Mouse (Mus musculus) lung, embryonic 14.5 days (tissue): ENCODE measurements at regions not wholly inside any gene's neighbourhood (a gene's known extent, or its start where the extent isn't known, plus 50 kb on each side); places are given as distances from the start of the nearest gene placed in this dataset.

Experiments
- ATAC-seq: fragments of 200-750 bp; cut with Nextera tagmentation; 2 replicates; pipeline ENCODE4 v1.8.0; 2017; ENCODE audit warnings: mild to moderate bottlenecking, moderate TSS enrichment, moderate library complexity; ENCODE audit not compliant: insufficient read depth
- DNase-seq: peaks from one replicate; pipeline ENCODE4 v3.0.0-alpha.2; 2015
- H3K27ac ChIP-seq: fragments of 300-500 bp; sonication (generic); 2 replicates; pipeline ENCODE4 v1.5.1; 2014; ENCODE audit warnings: low read depth, mild to moderate bottlenecking, moderate library complexity
- H3K27me3 ChIP-seq: fragments of 300-500 bp; sonication (generic); 2 replicates; pipeline ENCODE4 v1.6.1; 2014; ENCODE audit warnings: low read length, control low read depth; ENCODE audit not compliant: insufficient read depth
- H3K36me3 ChIP-seq: fragments of 300-500 bp; sonication (generic); 2 replicates; pipeline ENCODE4 v1.6.1; 2014; ENCODE audit warnings: control low read depth; ENCODE audit not compliant: insufficient read depth
- H3K4me1 ChIP-seq: fragments of 300-500 bp; sonication (generic); 2 replicates; pipeline ENCODE4 v1.6.1; 2014; ENCODE audit warnings: antibody characterized with exemption, control low read depth; ENCODE audit not compliant: insufficient read depth
- H3K4me2 ChIP-seq: fragments of 300-500 bp; sonication (generic); 2 replicates; pipeline ENCODE4 v1.6.1; 2014; ENCODE audit warnings: mild to moderate bottlenecking
- H3K4me3 ChIP-seq: fragments of 300-500 bp; sonication (generic); 2 replicates; pipeline ENCODE4 v1.5.1; 2014; ENCODE audit warnings: low read depth, low read length
- H3K9ac ChIP-seq: fragments of 300-500 bp; sonication (generic); 2 replicates; pipeline ENCODE4 v1.6.1; 2014
- H3K9me3 ChIP-seq: fragments of 300-500 bp; sonication (generic); 2 replicates; pipeline ENCODE4 v1.6.1; 2016; ENCODE audit warnings: low read depth, low read length, control low read depth
- CTCF ChIP-seq: IDR thresholded peaks from 2 replicates; pipeline ENCODE4 v1.5.1; 2016; ENCODE audit warnings: antibody characterized with exemption, low read depth
- WGBS: fragments of 180-500 bp; shearing (Covaris S2); extraction: QIAGEN DNeasy Blood & Tissue Kit; methylation state at CpG from one replicate; pipeline ENCODE4 v1.1.7; 2014; 5-methylcytosine and 5-hydroxymethylcytosine counted together

DNA sequence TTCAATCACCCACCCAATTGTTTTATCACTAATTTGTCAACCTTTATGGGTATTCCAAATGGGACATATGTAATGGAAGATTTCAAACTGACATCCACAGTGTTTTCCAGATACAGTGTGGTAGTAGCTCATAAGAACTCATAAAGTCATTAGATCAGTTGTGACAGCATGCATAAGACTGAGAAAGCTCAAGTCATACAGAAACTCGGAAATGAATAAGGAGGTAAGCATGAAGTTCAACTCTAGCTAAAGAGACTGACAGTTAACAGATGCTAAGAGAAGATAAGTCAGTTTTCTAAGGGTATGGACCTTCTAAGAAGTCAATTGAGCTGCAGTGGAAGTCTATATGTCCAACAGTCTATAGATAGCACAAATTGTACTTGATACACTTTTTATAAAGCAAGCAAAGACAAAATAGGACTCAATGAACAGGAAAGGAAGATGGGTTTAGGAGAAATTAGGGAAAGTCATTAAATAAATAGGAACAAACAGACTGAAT, 349.2 kb upstream of the Mef2c start:
- no peaks in the 10 kb centered on the region for H3K27me3 ChIP-seq
- WGBS: 68% methylated on average over 1 of the region's 1 CpGs
- DNase-seq (no peak), ATAC-seq (no peak)
- TF ChIP-seq CTCF: no peak
- no peak overlapping the region for H3K4me2 ChIP-seq
- H3K36me3 ChIP-seq: no peaks in the 10 kb centered on the region
- H3K4me3 ChIP-seq: no peak overlapping the region
- H3K4me1 ChIP-seq: no peaks in the 10 kb centered on the region
- no peak overlapping the region for H3K27ac ChIP-seq
- H3K9me3 ChIP-seq: no peaks in the 10 kb centered on the region
- H3K9ac ChIP-seq: no peak overlapping the region

DNA sequence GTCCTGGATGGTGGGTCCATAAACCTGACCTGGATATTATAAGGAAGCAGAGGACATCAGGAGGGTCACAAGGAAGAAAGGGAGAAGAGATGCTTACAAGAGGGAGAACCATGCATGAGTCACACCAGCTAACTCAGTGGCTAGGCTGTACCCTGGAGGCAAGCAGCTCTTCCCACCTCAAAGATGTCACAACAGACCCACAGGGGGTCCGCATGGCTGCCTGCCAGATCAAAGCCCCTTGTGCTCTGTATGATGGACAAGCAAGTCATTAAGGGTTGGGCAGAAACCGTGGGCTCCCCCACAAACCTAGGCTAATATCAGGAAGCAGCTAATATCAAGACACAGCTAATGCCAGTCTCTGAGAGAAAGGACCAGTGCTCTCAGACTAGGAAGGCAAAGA, 343.9 kb upstream of the Mef2c start:
- ATAC-seq (no peak), DNase-seq (no peak)
- no peaks in the 10 kb centered on the region for H3K4me1 ChIP-seq
- H3K9me3 ChIP-seq: no peaks in the 10 kb centered on the region
- H3K27me3 ChIP-seq: no peaks in the 10 kb centered on the region
- no peak overlapping the region for H3K9ac ChIP-seq
- no peak overlapping the region for H3K4me2 ChIP-seq
- no peak overlapping the region for H3K27ac ChIP-seq
- no peaks in the 10 kb centered on the region for H3K36me3 ChIP-seq
- TF ChIP-seq CTCF: no peak
- 57% methylated on average over 2 of the region's 2 CpGs for WGBS
- no peak overlapping the region for H3K4me3 ChIP-seq

DNA sequence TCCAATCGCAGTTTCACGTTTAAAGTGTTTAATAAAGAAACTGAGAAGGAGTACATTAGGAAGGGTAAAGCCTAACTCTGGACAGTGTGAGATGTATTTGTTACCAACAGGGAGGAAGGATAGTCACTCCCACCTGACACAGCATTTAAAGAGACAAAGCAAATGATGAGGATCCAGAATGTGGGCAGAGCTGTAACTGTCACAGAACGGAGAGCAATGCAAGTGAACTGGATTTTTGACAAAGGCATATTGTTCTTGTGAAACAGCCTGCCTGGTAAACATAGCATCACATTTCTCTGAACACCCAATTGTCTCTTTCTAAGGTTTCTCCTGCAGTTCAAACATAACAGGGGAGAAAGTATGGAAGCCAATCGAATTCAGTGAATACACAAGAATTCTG, 341.1 kb upstream of the Mef2c start:
- ATAC-seq (no peak), DNase-seq (no peak)
- no peak for TF ChIP-seq CTCF
- no peaks in the 10 kb centered on the region for H3K4me1 ChIP-seq
- H3K36me3 ChIP-seq: no peaks in the 10 kb centered on the region
- no peak overlapping the region for H3K27ac ChIP-seq
- no peaks in the 10 kb centered on the region for H3K27me3 ChIP-seq
- 77% methylated on average over 4 of the region's 4 CpGs for WGBS
- no peaks in the 10 kb centered on the region for H3K9me3 ChIP-seq
- H3K4me3 ChIP-seq: no peak overlapping the region
- H3K4me2 ChIP-seq: no peak overlapping the region
- no peak overlapping the region for H3K9ac ChIP-seq

DNA sequence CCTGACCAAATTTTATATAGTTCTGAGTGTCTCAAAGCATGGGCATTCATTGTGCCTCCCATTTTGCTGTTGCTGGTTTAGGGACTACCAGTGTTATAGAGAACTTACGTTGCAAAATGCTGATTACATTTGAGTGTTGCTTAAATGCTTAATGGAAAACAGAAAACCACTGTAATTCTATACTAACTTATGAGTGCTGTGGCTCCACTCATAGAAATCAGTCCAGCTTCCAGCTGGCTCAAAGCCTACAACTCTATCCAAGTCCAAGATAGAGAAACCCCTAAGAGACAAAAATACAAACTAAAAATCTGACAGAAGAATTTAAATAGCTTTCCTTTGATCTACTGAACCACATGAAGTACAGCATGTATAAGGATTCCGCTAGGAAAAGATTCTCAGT, 328.7 kb upstream of the Mef2c start:
- H3K4me3 ChIP-seq: no peak overlapping the region
- no peaks in the 10 kb centered on the region for H3K27me3 ChIP-seq
- 44% methylated on average over 2 of the region's 2 CpGs for WGBS
- H3K9ac ChIP-seq: no peak overlapping the region
- H3K9me3 ChIP-seq: no peaks in the 10 kb centered on the region
- no peak overlapping the region for H3K27ac ChIP-seq
- no peak overlapping the region for H3K4me2 ChIP-seq
- DNase-seq (peak; percentile 77), ATAC-seq (peak; percentile 62; the same call in 1 of the 2 replicates)
- no peaks in the 10 kb centered on the region for H3K4me1 ChIP-seq
- TF ChIP-seq CTCF: no peak
- H3K36me3 ChIP-seq: no peaks in the 10 kb centered on the region

DNA sequence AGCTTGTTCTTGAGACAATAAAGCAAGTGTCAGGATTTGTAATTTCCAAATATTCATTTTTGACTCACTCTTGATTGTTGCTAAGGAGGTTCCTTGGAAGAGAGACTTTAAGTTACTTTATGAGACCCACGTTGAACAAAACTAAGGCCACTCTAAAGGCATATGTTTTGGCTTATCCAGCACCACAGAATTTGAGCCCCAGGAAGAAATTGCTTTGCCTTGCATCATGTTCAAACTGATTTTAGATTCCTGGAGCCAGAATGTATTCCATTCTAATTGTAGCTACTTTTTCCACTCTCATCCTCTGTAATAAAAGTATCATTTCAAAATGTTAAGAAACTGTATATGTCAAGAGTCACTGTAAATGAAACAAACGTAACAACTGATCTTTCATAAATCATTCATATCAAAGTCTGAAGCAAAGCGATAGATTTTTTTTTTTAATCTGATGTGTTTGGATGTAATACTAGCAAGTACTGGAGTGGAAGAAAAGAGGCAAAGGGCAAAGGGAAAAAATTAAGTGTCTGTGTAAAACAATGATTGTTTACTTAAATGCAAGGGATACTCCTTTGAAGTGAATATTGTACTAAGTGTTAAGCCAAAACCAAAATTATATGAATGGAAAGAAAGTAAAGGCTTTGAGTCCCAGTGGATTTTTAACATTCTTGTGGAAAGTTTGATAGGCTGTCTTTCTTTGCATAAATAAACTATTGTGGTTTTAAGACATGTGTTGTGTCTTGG, 301.7 kb upstream of the Mef2c start:
- Histone ChIP-seq H3K9ac (no peak overlapping the region), H3K27ac (no peak overlapping the region), H3K4me1 (no peaks in the 10 kb centered on the region), H3K9me3 (no peaks in the 10 kb centered on the region), H3K27me3 (no peaks in the 10 kb centered on the region), H3K4me2 (no peak overlapping the region), H3K4me3 (no peak overlapping the region), H3K36me3 (no peaks in the 10 kb centered on the region)
- no peak for TF ChIP-seq CTCF
- peak; percentile 54; the same call in 1 of the 2 replicates for ATAC-seq
- peak; percentile 55 for DNase-seq
- WGBS: 42% methylated on average over 3 of the region's 3 CpGs

DNA sequence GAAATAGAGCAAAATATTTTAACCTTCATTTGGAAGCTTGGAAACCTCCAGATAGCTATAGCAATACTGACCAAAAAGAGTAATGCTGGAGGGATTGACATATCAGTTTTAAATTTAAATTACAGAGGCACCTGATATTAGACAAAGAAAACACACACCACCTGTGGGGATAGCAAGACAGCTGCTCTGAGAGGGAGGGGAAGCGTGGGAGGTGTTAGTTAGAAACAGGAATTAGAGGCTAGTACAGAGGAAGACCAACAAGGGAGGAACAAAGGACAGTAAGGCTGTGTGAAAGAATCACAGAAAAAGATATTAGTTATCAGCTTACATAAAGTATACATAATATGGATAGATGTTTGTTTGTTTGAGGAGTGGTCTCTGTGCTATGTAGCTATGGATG, 297.2 kb upstream of the Mef2c start:
- 74% methylated on average over 1 of the region's 1 CpGs for WGBS
- H3K9ac ChIP-seq: no peak overlapping the region
- no peak overlapping the region for H3K4me2 ChIP-seq
- no peak for ATAC-seq
- no peak for DNase-seq
- H3K27me3 ChIP-seq: no peaks in the 10 kb centered on the region
- TF ChIP-seq CTCF: no peak
- no peaks in the 10 kb centered on the region for H3K9me3 ChIP-seq
- no peaks in the 10 kb centered on the region for H3K36me3 ChIP-seq
- no peak overlapping the region for H3K27ac ChIP-seq
- H3K4me3 ChIP-seq: no peak overlapping the region
- no peaks in the 10 kb centered on the region for H3K4me1 ChIP-seq

DNA sequence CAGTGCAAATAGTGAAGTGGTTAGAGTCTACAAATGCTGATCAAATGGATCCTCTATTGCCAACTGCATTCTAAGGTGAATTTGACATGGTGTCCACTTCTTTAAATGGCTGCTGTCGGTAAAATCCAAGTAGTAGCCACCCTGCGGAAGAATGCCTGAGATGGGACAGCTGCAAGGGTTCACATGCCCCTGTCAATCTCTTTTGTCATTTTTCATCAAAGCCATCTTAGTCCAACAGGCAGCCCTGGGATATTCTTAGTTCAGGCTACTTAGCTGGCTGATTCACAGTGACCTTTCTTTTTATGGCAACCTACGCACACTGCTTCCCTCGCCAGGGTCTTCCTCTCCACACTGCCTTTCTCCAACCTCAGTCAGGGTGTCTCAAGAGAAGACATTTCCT, 296.3 kb upstream of the Mef2c start:
- Histone ChIP-seq H3K27me3 (no peaks in the 10 kb centered on the region), H3K4me1 (no peaks in the 10 kb centered on the region), H3K9me3 (no peaks in the 10 kb centered on the region), H3K36me3 (no peaks in the 10 kb centered on the region), H3K4me2 (no peak overlapping the region), H3K4me3 (no peak overlapping the region), H3K27ac (no peak overlapping the region), H3K9ac (no peak overlapping the region)
- DNase-seq: no peak
- 82% methylated on average over 4 of the region's 4 CpGs for WGBS
- no peak for TF ChIP-seq CTCF
- no peak for ATAC-seq
